Mouse (Mus musculus) monocyte, adult 5-6 weeks (primary cell): Measurements from ENCODE around the gene Gng8. TPM values are rescaled to one million over a fixed set of nuclear protein-coding genes. Genes with fewer than 3 reads are reported as not detected.

Experiments used
- ATAC-seq: fragments of 153-309, 156-312 bp; replicated peaks from 2 replicates; pipeline ENCODE4 v1.8.0; 2017; ENCODE audit warnings: mild to moderate bottlenecking; ENCODE audit not compliant: low TSS enrichment, insufficient number of reproducible peaks, severe bottlenecking, poor library complexity, low FRiP score
- total RNA-seq: library from RNA; stranded (forward); fragments of 200-1000, 200-491, 200-594 nt; gene quantifications from 3 replicates; pipeline ENCODE4 v1.2.3, GENCODE M21; 2017

Gene Gng8
- total RNA-seq, 1 experiment from 2014 or later, result not detected

DNA sequence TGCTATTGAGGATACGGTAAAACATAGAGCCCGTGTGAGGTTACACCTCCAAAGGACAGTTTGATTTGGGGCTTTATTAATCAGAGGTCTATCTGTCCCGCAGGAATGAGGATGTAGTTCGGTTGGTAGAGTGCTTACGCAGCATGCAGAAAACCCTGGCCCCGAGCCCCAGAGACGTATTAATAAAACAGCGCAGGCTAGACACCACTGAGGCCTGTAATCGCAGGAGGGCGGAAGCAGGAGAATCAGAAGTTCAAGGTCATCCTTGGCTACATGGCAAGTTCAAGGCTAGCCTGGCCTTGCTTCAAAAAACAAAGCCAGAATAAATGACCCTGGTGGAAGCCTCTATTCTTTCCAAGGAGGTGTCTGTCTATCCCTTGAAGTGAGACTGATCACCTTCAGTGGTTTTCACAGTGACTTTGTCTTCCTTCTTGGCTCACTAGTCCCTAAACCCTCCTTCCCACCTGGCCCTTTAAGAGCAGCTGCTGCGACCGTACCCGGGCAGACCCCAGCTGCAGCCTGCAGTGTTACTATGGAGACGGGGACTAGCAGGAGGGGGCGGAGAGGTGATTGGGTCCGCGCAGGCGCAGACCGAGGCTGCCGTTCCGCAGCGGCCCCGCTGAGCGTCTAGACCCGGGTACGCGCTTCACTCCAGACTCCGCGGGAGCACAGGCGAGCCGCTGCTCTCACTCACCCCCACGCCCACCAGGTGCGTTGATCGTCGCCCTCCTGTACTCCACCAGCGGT, 52.6 kb downstream of the Gng8 start, which contains the start of gene Pnmal2:
TSS of gene Pnmal2 (plus strand) at position 622 of the 747 bp plus-strand sequence.
- no peak for ATAC-seq

DNA sequence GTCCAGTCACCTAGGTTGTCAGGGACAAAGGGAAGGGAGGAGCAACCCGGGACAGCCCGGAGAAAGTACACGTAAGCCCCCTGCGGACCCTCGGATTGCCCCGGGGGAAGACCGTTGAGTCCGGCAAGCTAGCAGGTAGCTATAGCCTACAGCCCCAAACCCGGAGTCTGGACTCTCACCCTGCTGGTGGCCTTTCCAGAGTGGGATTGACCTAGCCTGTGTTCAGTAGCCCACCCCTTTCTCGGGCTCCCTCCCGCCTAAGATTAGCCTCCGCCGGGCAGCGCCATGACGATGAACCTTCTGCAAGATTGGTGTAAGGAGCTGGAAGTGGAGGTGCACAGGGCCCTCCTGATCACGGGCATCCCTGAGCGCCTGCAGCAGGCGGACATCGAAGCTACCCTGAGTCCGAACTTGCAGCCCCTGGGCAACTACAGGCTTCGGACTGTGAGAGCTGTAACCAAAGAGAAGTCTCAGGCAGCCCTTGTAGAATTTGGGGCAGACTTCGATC, 53.3 kb downstream of the Gng8 start:
- ATAC-seq, result no peak

Other genes with a start within 250 kb of the Gng8 start
- gene Ceacam15, start 216.1 kb upstream of the Gng8 start, total RNA-seq, result not detected in 3 replicates
- gene Ceacam9, start 169.9 kb upstream of the Gng8 start, total RNA-seq, result not detected in 3 replicates
- 59.7 to 77.7 TPM (median 69.6 TPM) in 3 replicates for gene Ap2s1, start 153.4 kb upstream of the Gng8 start, total RNA-seq
- gene Slc1a5, start 110.4 kb upstream of the Gng8 start, total RNA-seq, result 40.9 to 71.2 TPM (median 56.6 TPM) in 3 replicates
- gene Strn4, start 75.9 kb upstream of the Gng8 start, total RNA-seq, result 70.9 to 99.8 TPM (median 71.5 TPM) in 3 replicates
- gene Fkrp, start 75.1 kb upstream of the Gng8 start, total RNA-seq, result 9.6 to 15.3 TPM (median 10.6 TPM) in 3 replicates
- gene Prkd2, start 48.9 kb upstream of the Gng8 start, total RNA-seq, result 13.1 to 26.6 TPM (median 15.6 TPM) in 3 replicates
- gene Dact3, start 16.5 kb upstream of the Gng8 start, total RNA-seq, result not detected in 3 replicates
- gene Ptgir, start 14.7 kb downstream of the Gng8 start, total RNA-seq, result 9.8 to 15.4 TPM (median 14.0 TPM) in 3 replicates
- gene Calm3, start 32.3 kb downstream of the Gng8 start, total RNA-seq, result 169 to 298 TPM (median 195 TPM) in 3 replicates
- gene Pnmal2, start 52.9 kb downstream of the Gng8 start, total RNA-seq, result 0.10 TPM in 1 of 3 replicates, not detected in the others
- not detected in 3 replicates for gene Pnmal1, start 67.9 kb downstream of the Gng8 start, total RNA-seq
- gene Gm42372, start 91.3 kb downstream of the Gng8 start, total RNA-seq, result 0.49 to 0.75 TPM (median 0.67 TPM) in 3 replicates
- 0.10 to 0.38 TPM in 2 of 3 replicates, not detected in the other for gene Ccdc8, start 100.9 kb downstream of the Gng8 start, total RNA-seq
- gene Ppp5c, start 136.1 kb downstream of the Gng8 start, total RNA-seq, result 25.8 to 48.8 TPM (median 35.1 TPM) in 3 replicates
- gene Hif3a, start 170.6 kb downstream of the Gng8 start, total RNA-seq, result not detected in 3 replicates
- 0.19 to 0.64 TPM (median 0.29 TPM) in 3 replicates for gene Psg16, start 182.3 kb downstream of the Gng8 start, total RNA-seq